15 mouse cellular contexts compared by ENCODE assay signal in the genomic region with DNA sequence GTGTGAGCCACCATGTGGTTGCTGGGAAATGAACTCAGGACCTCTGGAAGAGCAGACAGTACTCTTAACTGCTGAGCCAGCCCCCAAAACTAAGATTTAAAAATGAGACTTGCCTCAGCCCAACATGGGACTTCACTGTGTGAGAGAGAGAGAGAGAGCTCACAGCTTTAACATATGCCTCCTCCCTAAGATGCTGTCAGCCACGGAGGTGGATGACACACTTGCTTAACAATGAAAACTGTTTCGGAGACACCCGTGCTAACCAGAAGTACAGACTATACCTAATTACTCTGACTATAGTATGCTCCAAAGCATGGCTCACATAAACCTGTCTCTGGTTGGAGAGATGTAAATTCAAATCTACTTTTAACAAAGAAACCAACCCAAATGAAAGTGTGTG.
"Had no signal": no experiment of that assay in that cellular context is flagged by ENCODE, and none has a peak within 500 bp of the region (broad histone marks: within the 10 kb centered on the region; RNA-seq: fewer than 3 reads in every experiment).

No protein-coding gene starts in this region.

- ATAC-seq: hindbrain, postnatal 0 days; intestine, embryonic 16.5 days; liver, embryonic 12.5 days had no signal

- DNase-seq: gastrocnemius, postnatal 14 days; gastrocnemius, postnatal 36 days; heart, adult 18-20 months; heart, postnatal 10 days; kidney, adult 11 months; kidney, adult 2 months; kidney, adult 9 months; kidney, postnatal 14 days; kidney, postnatal 36 days; layer of hippocampus, adult 9-11 months; layer of hippocampus, postnatal 36 days; left cerebral cortex, postnatal 4 days had no signal
